Mouse (Mus musculus) neural tube, embryonic 11.5 days (tissue): ENCODE results near the gene Nudt2. TPM values are rescaled to one million over a fixed set of nuclear protein-coding genes. Genes with fewer than 3 reads are reported as not detected.

Experiments used
- ATAC-seq: fragments of 200-750 bp; cut with Nextera tagmentation; 2 replicates; pipeline ENCODE4 v1.8.0; 2017; ENCODE audit warnings: moderate number of reproducible peaks, mild to moderate bottlenecking, moderate TSS enrichment, moderate library complexity; ENCODE audit not compliant: insufficient read depth, low FRiP score, low TSS enrichment
- DNase-seq: peaks from one replicate; pipeline ENCODE4 v3.0.0-alpha.2; 2015; ENCODE audit warnings: low spot score
- H3K27ac ChIP-seq: fragments of 300-500 bp; sonication (generic); 2 replicates; pipeline ENCODE4 v1.5.1; 2014; ENCODE audit warnings: low read depth, mild to moderate bottlenecking, low read length
- H3K27me3 ChIP-seq: fragments of 300-500 bp; sonication (generic); 2 replicates; pipeline ENCODE4 v1.6.1; 2014; ENCODE audit warnings: mild to moderate bottlenecking, low read length, mixed read lengths; ENCODE audit not compliant: control insufficient read depth, insufficient read depth
- H3K36me3 ChIP-seq: fragments of 300-500 bp; sonication (generic); 2 replicates; pipeline ENCODE4 v1.6.1; 2014; ENCODE audit warnings: mild to moderate bottlenecking, low read length, moderate library complexity, mixed read lengths; ENCODE audit not compliant: control insufficient read depth, insufficient read depth
- H3K4me1 ChIP-seq: fragments of 300-500 bp; sonication (generic); 2 replicates; pipeline ENCODE4 v1.6.1; 2014; ENCODE audit warnings: low read length, mixed read lengths; ENCODE audit not compliant: control insufficient read depth, insufficient read depth
- H3K4me2 ChIP-seq: fragments of 300-500 bp; sonication (generic); 2 replicates; pipeline ENCODE4 v1.6.1; 2014; ENCODE audit warnings: low read depth, mild to moderate bottlenecking, moderate library complexity
- H3K4me3 ChIP-seq: fragments of 300-500 bp; sonication (generic); 2 replicates; pipeline ENCODE4 v1.5.1; 2014; ENCODE audit warnings: low read depth, low read length
- H3K9ac ChIP-seq: fragments of 300-500 bp; sonication (generic); 2 replicates; pipeline ENCODE4 v1.6.1; 2014; ENCODE audit warnings: mild to moderate bottlenecking, low read length
- H3K9me3 ChIP-seq: fragments of 300-500 bp; sonication (generic); 2 replicates; pipeline ENCODE4 v1.6.1; 2016; ENCODE audit warnings: low read length; ENCODE audit not compliant: control insufficient read depth
- WGBS: fragments of 180-500 bp; shearing (Covaris S2); extraction: QIAGEN DNeasy Blood & Tissue Kit; methylation state at CpG from one replicate; pipeline ENCODE4 v1.1.7; 2014; 5-methylcytosine and 5-hydroxymethylcytosine counted together
- polyA plus RNA-seq: library from polyadenylated mRNA; unstranded; fragments of >200 nt; fragmentation: Nextera tagmentation; extraction: Ambion mirVana; gene quantifications from 2 replicates; pipeline ENCODE4 v1.2.1, GENCODE M21; 2014

Gene Nudt2
- polyA plus RNA-seq, 1 experiment from 2014 or later: 57.2 TPM

DNA sequence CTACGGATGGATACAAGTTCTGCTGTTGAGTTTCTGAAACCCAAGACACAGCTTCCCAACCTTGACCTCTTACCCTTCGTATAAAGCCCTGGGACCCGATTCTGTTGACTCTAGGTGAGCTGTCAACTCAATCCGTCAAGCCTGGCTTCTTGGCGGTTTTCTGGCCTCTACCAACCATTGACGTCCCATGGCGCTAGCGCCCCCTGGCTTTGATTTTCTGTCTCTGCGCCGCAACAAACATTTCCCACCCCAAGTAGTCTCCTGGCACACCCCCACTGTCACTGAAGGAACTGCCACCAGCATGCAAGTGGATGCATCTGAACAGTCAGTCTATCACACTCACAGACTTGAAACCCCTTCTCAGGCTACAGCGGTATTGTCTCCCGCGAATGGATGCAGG lies 41.2 kb downstream of the Nudt2 start:
- 9% methylated on average over 13 of the region's 13 CpGs for WGBS
- DNase-seq (peak; percentile 62), ATAC-seq (no peak)
- peak overlapping the region; percentile 86 for H3K4me2 ChIP-seq
- H3K36me3 ChIP-seq: no peaks in the 10 kb centered on the region
- H3K4me1 ChIP-seq: peaks cover 11% of the 10 kb centered on the region
- H3K4me3 ChIP-seq: no peak overlapping the region
- H3K9me3 ChIP-seq: no peaks in the 10 kb centered on the region
- H3K27ac ChIP-seq: no peak overlapping the region
- H3K27me3 ChIP-seq: peaks cover 11% of the 10 kb centered on the region
- H3K9ac ChIP-seq: peak overlapping the region; percentile 75; the same call in 1 of the 2 replicates

DNA sequence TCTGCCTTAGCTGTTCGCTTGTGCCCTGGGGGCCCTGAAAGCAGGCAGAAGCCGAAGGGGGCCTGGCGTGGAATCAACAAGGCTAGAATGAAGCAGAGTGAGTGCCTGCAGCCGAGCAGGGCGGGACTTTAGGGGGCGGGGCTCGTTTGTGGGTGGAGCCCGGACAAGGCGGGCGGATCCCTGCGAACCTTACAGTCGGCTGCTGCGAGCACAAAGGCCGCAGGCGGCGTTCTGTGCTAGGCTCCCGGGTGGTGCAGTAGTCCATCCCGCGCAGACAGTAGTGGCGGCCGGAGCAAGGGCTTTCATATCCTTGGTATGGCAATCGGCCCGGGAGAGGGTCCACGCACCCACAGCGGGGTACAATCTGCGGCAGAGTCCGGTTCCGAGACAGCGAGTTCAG lies 42.0 kb downstream of the Nudt2 start:
- H3K4me2 ChIP-seq: peak overlapping the region; percentile 86
- peaks cover 5% of the 10 kb centered on the region; the same call in 1 of the 2 replicates for H3K27me3 ChIP-seq
- peak overlapping the region; percentile 44 for H3K4me3 ChIP-seq
- peaks cover 11% of the 10 kb centered on the region for H3K4me1 ChIP-seq
- H3K27ac ChIP-seq: peak overlapping the region; percentile 53; the same call in 1 of the 2 replicates
- peak overlapping the region; percentile 75 for H3K9ac ChIP-seq
- under 1% methylated on average over 29 of the region's 29 CpGs for WGBS
- ATAC-seq: peak; percentile 76
- peak; percentile 92 for DNase-seq
- no peaks in the 10 kb centered on the region for H3K36me3 ChIP-seq
- no peaks in the 10 kb centered on the region for H3K9me3 ChIP-seq

DNA sequence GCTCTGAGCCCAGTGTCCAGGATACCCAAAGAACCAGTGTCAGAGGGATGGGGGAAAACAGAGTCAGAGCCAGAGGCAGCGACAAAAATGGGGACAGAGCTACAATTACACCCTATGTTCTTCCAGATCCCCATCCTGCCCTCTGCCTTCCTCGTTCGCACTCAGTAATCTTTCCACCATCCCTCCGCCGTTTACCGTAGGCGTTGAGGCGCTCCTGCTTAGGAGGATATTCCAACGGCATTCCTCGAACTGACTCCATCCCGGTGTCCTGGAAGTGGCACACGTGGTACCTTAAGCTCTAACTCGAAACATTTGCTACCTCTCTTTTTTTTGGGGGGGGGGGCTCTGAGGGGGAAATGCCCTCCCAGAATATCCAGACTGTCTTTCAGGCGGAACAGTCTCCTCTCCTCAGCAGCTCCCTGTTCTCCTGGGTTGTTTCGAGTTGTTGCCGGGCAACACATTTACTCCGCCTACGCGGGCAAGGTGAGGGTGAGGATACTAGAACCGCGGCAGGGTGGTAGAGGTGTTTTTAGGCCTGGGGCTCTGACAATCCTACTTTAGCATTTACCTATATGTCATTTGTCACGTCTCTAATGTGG lies 42.5 kb downstream of the Nudt2 start:
- H3K36me3 ChIP-seq: no peaks in the 10 kb centered on the region
- ATAC-seq (0 out of 2 replicates have a peak, but pooled peaks have one; percentile 0), DNase-seq (no peak)
- H3K4me1 ChIP-seq: peaks cover 11% of the 10 kb centered on the region
- 2% methylated on average over 22 of the region's 22 CpGs for WGBS
- peak overlapping the region; percentile 86 for H3K4me2 ChIP-seq
- H3K27me3 ChIP-seq: no peaks in the 10 kb centered on the region; the same call in 1 of the 2 replicates
- peak overlapping the region; percentile 75 for H3K9ac ChIP-seq
- no peaks in the 10 kb centered on the region for H3K9me3 ChIP-seq
- peak overlapping the region; percentile 53; the same call in 1 of the 2 replicates for H3K27ac ChIP-seq
- H3K4me3 ChIP-seq: peak overlapping the region; percentile 44

DNA sequence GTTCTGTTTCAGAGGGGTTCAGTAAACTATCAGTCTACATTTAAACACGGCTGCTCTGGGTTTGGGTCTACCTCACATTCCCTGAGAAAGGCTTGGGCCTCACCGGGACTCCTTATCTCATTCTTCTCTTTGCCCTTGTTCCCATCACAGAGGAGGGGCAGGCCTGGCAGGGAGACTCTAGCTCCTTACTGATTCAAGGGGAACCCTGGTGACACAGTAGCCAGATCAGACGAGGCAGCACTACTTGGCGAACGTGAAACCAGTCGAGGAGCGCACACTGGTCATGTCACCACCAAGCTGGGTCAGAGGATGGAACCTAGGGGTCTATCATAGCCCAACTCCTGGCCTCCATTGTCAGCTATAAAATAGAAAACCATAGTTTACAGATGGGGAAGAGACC lies 43.0 kb downstream of the Nudt2 start:
- DNase-seq (no peak), ATAC-seq (no peak)
- H3K4me3 ChIP-seq: no peak overlapping the region
- no peaks in the 10 kb centered on the region for H3K9me3 ChIP-seq
- no peak overlapping the region for H3K27ac ChIP-seq
- peak overlapping the region; percentile 86; the same call in 1 of the 2 replicates for H3K4me2 ChIP-seq
- peaks cover 11% of the 10 kb centered on the region for H3K4me1 ChIP-seq
- H3K27me3 ChIP-seq: no peaks in the 10 kb centered on the region
- no peaks in the 10 kb centered on the region for H3K36me3 ChIP-seq
- WGBS: 41% methylated on average over 7 of the region's 7 CpGs
- H3K9ac ChIP-seq: no peak overlapping the region

DNA sequence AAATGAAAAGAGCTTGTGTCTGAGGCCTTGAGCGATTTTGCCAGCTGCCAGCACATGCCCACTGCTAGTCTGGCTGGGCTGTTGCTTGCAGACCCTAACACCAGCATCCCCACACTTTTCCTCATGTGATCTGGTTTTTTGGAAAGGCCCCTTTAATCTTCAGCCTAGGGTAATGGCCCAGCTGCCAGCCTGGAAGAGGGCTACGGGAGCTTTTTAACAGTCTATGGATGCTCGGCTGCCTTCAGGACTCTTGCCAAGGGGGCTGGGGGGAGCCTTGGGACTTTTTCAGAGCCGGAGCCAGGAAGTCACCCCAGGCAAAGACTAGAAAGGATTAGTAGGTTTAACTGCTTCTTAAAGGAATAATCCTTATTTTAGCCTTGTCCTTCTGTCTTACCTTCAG lies 48.4 kb downstream of the Nudt2 start:
- Histone ChIP-seq H3K36me3 (no peaks in the 10 kb centered on the region), H3K27ac (no peak overlapping the region), H3K4me1 (no peaks in the 10 kb centered on the region), H3K9me3 (no peaks in the 10 kb centered on the region), H3K4me3 (no peak overlapping the region), H3K27me3 (no peaks in the 10 kb centered on the region), H3K9ac (no peak overlapping the region), H3K4me2 (no peak overlapping the region)
- ATAC-seq (no peak), DNase-seq (no peak)
- 55% methylated on average over 4 of the region's 4 CpGs for WGBS

DNA sequence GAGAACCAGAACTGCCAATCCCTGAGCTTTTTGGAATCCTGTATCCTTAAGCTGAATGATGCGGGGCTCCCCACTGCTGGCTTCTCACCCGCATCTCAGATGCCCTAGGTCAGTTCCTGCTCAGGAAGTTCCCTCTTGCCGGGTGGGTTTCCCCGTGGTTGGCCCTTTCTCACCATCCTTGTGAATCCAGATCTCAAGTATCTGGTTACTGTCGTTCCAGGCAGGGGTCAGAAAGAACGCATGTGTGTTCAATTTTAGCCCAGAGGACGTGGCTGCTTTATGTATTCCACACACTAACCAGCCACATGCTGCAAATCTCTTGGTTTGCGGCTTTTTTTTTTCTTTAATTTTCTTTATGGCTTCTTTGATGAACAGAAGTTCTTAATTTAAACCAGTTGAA lies 48.8 kb downstream of the Nudt2 start:
- DNase-seq (peak; percentile 34), ATAC-seq (no peak)
- H3K36me3 ChIP-seq: no peaks in the 10 kb centered on the region
- no peak overlapping the region for H3K4me3 ChIP-seq
- H3K9ac ChIP-seq: no peak overlapping the region
- no peaks in the 10 kb centered on the region for H3K9me3 ChIP-seq
- H3K4me1 ChIP-seq: no peaks in the 10 kb centered on the region
- WGBS: 29% methylated on average over 8 of the region's 8 CpGs
- no peak overlapping the region for H3K27ac ChIP-seq
- H3K4me2 ChIP-seq: no peak overlapping the region
- no peaks in the 10 kb centered on the region for H3K27me3 ChIP-seq

DNA sequence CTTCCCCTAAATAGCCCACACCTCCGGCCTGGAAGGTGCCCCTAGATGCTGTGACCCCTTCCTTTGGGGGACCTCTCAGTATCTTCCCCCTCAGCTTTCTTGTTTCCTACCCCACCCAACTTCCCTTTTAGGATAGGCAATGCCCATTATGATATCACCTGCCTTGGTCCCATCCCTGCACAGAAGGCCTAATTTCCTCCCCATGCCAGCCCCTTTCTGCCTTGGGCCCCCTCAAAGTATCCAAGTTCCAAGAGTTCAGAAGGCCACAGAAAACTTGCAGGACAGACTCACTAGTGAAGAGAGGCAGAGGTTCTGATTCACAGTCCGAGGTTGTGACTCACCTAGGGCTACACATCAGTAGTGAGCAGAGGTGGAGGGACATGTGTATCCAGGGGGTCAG lies 52.3 kb downstream of the Nudt2 start, which contains the start of gene 1110017D15Rik:
Gene 1110017D15Rik, minus strand, starts transcription at position 101 of the 400 bp plus-strand sequence.
- 84% methylated on average over 2 of the region's 2 CpGs for WGBS
- DNase-seq (no peak), ATAC-seq (no peak)
- Histone ChIP-seq H3K9ac (no peak within 1 kb of the TSS), H3K4me3 (no peak within 1 kb of the TSS), H3K27ac (no peak within 1 kb of the TSS), H3K27me3 (no peaks in the 10 kb centered on the region), H3K4me1 (no peaks in the 10 kb centered on the region), H3K36me3 (no peaks in the 10 kb centered on the region), H3K4me2 (no peak within 1 kb of the TSS), H3K9me3 (no peaks in the 10 kb centered on the region)

DNA sequence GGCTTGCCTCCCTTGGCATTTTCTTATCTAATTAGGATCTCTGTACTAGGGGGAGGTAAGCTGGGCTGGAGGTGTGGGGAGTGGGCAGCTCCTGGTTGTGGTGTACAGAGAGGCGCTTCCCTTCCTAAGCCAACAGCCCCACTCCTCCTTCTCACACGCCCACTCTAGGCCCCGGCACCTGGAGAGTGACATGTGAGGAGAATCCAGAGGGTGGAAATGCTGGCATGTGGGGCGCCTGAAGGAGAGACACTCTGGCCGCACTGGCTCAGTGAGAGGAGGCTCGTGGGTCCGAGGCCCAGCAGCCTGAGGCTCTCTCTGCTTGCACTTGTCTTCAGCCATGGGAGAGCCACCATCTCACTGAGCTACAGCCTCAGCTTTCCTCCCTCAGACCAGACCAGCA lies 53.4 kb downstream of the Nudt2 start:
- Histone ChIP-seq H3K4me1 (no peaks in the 10 kb centered on the region), H3K4me2 (no peak overlapping the region), H3K4me3 (no peak overlapping the region), H3K27me3 (no peaks in the 10 kb centered on the region), H3K27ac (no peak overlapping the region), H3K9me3 (no peaks in the 10 kb centered on the region), H3K9ac (no peak overlapping the region), H3K36me3 (no peaks in the 10 kb centered on the region)
- DNase-seq (no peak), ATAC-seq (no peak)
- WGBS: 77% methylated on average over 7 of the region's 7 CpGs

DNA sequence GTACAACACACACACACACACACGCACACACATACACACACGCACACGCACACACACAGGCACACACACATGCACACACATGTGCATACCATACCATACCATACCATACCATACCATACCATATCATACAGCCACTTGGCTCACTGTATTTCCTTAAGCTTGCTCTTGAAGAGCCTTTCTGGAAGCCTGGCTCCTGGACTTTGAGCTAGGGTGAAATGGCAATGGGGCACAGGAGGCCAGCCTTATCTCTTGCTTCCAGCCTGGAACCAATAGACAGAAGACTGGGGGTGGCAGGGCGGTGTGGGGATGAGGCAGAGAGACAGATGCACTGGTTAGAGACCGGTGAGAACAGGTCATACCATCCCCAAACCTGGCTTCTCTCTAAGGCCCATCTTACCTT lies 54.2 kb downstream of the Nudt2 start:
- Histone ChIP-seq H3K36me3 (no peaks in the 10 kb centered on the region), H3K9me3 (no peaks in the 10 kb centered on the region), H3K27me3 (no peaks in the 10 kb centered on the region), H3K4me1 (no peaks in the 10 kb centered on the region), H3K9ac (no peak overlapping the region), H3K4me3 (no peak overlapping the region), H3K4me2 (no peak overlapping the region), H3K27ac (no peak overlapping the region)
- no peak for DNase-seq
- ATAC-seq: no peak
- 93% methylated on average over 5 of the region's 5 CpGs for WGBS
